Mouse (Mus musculus): ENCODE measurements around the gene Mcat.

The Mcat gene

DNA sequence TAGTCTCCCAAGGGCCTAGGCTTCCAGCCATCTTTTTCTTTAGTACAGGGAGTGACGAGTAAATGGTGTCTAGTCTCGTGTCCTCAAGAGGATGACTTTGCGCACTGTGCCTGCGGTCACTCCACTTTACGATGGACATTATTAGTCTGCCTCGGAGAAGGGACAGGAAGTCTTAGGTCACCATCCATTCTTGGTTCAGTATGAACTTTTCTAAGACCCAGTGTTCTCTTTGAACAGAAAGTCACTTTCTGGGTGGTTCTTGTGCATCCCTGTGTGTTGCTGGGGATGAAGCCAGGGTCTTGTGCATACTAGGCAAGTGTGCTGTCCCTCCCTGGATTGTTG lies 27.7 kb downstream of the Mcat start:
- DNase-seq (ENCODE audit: low spot score): no peak

DNA sequence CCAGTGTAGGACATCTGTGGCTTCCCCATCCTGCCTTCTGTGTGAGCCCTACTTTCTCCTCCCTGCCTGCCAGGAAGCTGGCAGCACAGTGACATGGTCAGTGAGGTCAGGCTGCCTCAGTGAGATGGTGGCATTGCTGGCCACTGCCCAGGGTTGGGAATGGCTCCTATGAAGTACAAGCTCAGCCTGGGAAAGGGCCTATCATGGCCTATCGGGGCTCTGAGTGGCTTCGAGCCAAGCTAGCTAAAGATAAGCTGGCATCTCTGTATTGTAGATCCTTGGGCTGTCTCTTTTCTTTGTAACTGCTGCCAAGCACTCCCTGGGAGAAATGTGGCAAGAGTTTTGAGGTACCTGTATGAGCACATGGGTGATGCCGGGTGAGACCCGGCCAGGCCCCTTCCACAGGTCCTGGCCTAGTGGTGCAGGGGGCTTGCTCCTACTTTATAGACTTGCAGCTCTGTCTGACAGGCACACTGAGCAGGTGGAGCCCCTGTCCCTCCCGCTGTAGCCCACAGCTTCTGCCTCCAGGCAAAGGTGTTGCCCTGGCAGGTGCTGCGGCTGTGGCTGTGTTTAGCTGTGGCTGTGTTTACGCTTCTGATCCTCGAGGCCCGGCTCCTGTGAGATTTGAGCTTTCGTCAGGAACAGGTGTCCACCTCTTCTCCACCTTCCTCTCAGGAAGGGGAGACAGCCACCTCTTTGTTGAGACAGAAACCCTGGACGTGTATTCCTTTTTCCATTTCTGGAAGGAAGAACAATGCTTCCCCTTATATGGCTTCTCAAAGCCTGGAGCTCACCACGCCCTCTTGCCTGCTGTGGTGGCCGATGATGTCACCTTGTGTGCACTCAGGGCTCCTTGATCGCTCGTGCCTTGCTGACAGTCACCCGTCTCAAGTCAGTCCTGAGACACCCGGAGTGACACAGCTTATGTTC lies 28.4 kb downstream of the Mcat start:
- DNase-seq (ENCODE audit: low spot score): peak; percentile 25

DNA sequence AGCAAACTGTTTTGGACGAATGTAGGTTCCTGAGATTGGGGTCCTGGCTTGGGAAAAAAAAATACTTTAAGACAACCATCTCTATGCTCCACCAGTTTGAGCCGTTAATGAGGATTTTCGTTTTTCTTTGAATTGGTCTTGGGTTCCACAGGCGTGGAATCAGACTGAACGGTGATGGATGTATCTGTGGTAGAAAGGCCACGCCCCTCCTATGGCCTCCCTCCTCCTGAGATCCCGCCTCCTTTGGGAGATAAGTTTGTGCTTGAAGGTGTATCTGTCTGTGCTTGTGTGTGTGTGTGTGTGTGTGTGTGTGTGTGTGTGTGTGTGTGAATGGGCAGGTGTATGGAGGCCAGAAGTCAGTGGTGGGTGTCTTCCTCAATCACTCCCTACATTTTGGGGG lies 31.0 kb downstream of the Mcat start:
- no peak for DNase-seq (ENCODE audit: low spot score)

DNA sequence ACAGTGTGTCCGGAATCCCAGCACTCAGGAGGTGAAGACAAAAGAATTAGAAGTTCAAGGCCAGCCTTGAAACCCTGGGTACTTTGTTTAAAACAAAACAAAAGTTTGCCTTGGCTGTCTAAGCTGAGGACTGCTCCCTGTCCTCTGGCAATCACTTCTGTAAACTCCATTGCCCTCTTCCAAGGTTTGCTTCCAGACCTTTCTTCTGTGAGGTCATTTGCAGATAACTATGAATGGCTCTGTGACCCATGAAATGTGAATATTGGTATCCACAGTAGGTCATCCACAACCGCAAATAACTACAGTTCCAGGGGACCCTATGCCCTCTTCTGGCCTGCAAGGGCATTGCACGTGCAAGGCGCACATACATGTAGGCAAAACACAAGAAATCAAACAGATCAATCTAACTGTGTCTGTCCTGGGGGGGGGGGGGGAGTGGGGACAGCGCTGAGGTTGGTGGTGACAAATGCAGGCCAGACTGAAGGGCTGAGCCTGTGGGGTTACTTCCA lies 31.6 kb downstream of the Mcat start:
- DNase-seq (ENCODE audit: low spot score): no peak

DNA sequence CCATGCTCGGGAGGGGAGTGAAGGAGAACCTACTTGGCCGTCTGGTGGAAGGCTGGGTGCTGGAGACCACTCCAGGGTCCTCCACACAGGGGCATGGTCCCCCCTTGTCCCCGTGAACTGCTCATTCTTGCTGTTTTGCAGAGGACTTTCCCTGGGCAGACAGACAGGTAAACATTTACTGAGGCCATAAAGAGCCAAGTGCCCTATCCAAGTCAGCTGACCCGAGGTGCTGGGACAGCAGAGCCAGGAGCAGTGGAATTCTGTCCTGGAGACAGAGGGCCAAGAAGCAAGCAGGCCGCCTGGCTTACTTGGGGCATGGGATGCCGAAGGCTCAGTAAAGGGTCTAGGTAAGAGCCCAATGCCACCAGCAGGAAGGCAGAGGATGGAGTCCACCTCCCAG lies 32.9 kb downstream of the Mcat start:
- DNase-seq (ENCODE audit: low spot score): no peak

DNA sequence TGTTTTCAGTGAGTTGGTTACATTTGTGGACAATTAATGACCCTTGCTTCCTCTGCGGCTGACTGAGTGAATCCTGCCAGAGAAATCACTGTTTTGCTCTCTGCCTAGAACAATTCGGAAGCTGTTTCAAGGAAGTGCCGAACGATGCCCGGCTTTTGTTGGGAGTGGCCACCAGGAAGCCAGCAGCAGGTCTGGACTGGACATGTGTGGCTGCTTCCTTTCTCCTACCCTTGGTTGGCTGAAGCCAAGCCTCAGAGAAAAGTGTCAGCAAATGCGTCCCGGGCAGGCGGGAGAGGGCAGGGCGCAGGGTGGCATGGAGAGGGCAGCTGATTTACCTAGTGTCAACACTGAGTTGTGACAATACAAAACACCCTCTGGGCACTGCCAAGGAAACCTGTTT lies 33.4 kb downstream of the Mcat start:
- peak; percentile 75 for DNase-seq (ENCODE audit: low spot score)

DNA sequence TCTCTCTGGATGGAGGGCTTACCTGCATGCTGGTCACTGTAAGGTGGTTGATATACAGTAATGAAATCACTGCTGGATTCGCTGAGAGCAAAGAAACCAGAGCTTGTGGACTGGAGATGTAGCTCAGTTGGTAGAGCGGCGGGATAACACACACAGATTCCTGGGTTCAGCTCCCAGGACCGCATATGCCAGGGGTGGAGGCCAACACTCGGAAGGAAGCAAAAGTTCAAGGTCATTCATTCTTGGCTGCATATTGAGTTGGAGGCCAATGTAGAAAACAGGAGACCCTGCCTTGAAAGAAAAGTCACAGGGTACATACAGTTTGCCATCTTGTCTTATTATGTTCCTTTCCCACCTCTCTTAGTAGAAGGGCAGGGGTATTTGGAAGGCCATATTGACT lies 33.8 kb downstream of the Mcat start:
- no peak for DNase-seq (ENCODE audit: low spot score)

DNA sequence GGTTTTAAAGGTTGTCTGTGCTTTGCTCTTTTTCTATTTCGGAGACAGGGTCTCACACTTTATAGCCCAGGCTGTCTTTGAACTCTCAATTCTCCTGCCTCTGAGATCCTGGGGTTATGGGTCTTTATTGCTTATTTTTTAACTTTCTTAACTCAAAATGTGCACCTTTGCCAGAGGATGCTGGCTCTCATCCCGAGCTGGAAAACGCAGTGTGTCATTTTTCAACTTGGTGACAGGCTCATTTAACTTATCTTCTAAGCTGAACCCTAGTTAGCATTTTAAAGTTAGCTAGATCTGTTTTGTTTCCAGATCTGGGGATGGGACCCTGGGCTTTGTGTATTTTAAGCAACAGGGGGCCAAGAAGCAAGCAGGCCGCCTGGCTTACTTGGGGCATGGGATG lies 34.7 kb downstream of the Mcat start:
- DNase-seq (ENCODE audit: low spot score): no peak

DNA sequence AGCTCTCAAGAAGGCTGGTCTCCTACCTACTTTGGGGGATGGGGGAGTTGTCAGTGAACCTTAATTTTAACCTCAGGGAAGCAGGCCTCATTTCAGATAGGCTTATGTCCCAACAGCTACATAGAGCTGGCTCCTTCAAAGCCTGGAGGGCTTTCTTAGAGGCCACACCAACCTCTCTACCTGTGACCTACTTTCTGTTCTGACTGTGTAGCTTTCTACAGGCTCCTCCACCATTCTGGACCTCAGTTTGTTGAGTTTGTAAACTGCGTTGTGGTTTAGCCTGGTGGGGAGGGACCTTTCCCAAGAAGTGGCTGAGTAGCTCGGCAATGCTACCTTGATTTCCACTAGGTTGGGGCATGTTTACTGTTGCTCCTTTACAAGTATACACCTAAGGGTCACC lies 35.8 kb downstream of the Mcat start:
- DNase-seq (ENCODE audit: low spot score): no peak

DNA sequence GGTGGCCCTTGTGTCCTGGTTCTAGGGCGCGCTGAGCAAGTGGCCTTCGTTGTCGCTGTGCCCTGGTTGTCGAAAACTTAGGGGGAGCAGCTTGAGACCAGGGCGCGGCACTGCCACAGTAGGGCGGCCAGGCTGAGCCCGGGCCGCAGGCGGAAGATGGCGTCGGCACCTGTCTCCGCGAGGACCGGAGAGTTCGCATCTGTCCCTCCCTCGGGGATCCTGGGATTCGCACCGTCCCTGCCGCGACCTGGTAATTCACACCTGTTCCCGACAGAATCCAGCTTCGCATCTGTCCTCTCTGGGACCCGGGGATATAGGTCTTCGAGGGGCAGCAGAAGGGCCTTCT lies 36.5 kb downstream of the Mcat start:
- DNase-seq (ENCODE audit: low spot score): no peak

DNA sequence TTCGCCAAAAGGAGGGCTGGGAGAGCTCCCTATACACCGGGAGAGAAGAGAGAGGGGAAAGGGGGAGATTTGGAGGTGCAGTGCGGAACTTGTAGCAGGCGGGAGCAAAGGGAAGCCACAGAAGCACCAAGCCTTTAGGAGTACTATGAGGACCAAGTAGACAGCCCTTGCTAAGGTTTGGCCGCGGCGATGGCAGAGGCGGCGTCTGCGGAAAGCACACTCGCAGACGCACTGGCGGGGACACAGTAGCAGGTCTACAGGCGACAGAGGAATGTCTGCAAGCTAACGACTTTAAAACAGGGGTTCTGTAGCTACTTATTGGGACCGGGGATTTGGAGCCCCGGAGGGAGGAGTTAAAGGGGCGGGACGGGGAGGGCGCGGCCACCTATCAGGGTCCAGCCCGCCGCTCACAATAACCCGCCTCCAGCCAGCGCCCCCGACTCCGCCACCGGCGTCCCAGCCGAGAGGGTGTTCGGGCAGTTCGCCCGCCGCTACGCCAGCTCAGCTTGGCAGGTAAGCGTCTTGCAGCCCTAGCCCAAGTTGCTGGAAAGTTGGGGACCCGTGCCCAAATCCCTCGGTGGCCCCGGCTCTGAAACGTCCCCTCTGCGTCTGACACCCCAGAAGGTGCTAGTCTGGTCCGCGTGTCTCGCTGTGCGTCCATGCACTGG lies 37.0 kb downstream of the Mcat start, which contains the start of gene Bik:
Bik (plus strand) TSS at position 439 of the 668 bp plus-strand sequence.
- DNase-seq (ENCODE audit: low spot score): peak; percentile 66

DNA sequence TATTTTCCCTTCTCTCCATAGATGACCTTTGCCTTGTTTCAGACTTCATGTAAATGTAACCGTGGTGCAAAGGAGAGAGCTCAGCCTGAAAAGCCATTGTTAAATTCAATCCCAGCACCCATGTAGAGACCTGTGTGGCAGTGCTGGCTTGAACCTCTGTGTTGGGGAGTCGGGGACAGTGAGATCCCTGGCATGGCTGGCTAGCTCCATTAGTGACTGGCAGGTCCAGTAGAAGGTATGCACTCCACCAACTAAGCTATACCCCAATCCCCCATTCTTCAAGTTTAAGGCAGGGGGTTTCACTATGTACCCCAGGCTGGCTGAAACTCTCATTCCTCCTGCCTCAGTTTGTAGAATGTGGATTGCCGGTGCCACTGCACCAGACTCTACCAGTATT lies 39.3 kb downstream of the Mcat start:
- no peak for DNase-seq (ENCODE audit: low spot score)

DNA sequence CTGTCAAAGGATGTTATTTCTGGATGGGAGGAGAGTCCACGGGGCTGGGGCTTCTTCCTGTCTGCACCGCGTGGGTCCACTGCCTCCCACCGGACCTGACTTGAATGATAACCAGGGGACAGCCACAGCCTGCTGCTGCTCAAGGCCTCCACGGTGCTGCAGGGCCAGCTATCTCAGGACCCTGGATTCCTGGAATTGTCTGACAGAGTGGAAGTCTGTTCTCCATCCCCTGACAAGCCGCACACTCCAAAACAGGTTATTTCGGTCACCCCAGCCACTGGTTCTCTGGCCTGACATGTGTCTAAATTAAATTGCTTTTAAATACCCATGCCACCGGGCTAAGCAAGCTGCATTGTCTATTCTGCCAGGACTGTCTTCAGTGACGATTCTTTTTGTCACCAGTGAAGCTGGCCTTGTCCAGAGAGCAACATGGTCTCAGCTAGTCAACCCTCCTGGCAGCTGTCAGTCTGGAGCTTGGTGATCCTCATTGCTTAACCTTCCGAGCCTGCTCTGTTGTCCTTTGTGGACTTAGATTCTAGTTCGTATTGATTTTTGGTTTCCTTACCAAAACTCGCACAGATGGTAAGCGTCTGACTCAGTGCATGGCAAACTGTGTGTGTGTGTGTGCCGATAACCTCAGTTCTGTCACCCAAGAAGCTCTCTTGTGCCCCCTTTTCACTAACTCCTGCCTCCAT lies 39.8 kb downstream of the Mcat start:
- DNase-seq (ENCODE audit: low spot score): no peak

DNA sequence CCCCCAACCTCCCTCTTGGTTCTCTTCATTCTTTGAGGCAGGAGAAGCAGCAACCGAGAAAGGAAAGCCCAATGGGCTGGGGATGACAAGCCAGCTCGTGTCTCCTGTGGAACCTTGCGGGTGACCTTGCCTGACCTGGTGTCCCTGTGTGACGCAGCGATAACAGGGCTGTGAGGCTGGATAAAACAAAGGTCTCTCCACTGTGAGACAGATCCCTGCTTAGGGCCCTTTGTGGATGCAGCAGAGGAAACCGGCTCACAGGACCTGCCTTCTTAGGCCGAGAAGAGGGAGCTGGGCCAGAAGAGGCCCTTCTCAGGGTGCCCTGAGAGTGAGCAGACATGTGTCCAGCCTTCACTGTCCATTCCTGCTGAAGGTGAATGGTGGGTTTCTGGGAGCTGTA lies 40.4 kb downstream of the Mcat start:
- no peak for DNase-seq (ENCODE audit: low spot score)

DNA sequence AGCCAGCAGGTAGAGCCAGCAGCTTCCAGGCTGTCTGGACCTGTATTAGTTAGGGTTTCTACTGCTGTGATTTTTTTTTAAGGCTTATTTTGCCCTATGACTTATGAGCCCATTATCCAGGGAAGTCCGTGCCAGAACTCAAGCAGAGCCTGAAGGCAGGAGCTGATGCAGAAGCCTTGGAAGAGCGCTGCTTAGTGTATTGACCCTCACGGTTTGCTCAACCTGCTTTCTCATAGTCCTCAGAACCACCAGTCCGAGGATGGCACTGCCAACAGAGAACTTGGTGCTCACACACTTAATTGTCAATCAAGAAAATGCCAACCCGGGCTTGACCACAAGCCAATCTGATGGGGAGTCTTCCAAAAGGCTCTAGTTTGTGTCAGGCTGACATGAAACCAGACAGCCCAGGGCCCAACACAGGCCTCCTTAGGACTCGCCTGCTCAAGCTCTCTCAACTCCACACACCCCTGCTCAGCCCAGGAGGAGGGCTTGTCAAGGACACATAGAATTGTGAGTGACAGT lies 42.7 kb downstream of the Mcat start:
- DNase-seq (ENCODE audit: low spot score): no peak

DNA sequence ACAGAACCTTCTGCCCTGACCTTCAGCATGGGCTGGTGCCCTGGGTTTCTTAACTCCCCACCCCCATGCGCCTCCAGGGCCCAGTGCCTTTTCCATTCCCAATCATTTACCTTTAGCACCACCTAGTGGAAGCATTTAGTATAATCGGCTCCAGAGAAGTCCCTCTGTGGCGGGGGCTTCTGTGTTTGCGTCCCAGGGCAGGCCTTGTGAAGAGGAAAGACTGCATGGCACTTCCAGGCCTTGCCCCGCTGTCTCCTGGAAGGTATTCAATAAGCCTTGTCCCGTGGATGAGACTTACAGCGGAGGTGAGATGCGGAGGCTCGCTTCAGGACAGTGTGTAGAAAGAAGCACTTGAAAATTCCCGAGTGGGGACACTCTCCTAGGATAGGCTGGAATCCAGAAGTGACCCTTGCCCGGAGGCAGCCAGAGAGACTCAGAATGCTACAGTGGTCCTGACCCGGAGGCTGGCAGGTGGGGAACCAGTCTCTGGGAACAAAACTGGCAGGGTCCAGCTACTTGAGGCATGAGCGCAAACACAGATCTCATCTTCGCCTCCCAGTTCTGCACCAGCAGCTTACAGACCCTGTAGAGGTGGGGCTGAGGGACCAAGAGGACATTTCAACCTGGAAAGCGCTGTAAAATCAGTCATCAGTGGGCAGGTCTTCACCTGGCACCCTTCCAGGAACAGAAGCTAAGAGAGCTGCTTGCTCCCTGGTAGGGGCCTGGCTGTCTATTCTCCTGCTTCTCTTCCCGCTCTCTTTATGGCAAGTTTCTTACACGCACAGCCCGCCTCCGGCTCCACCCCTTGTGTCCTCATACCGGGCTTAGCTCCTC lies 45.2 kb downstream of the Mcat start:
- peak; percentile 62 for DNase-seq (ENCODE audit: low spot score)

DNA sequence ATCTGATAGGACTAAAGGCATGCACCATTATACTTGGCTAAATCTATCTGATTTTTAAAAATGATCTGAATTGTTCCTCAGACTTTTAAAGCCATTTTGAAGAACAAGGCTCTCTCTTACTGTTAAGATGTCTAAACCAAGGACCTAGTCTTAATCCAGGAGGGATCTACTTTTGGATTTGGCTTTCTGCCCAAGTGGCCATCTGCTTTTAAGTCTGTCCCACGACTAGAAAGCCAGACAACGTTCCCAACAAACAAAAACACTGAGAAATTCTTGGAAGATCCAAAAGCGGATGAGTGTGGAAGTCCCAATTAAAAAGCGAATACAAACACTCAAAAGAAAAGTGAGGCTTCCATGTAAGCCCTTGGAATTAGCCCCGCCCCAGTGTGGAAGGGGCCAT lies 48.6 kb downstream of the Mcat start:
- DNase-seq (ENCODE audit: low spot score): no peak

DNA sequence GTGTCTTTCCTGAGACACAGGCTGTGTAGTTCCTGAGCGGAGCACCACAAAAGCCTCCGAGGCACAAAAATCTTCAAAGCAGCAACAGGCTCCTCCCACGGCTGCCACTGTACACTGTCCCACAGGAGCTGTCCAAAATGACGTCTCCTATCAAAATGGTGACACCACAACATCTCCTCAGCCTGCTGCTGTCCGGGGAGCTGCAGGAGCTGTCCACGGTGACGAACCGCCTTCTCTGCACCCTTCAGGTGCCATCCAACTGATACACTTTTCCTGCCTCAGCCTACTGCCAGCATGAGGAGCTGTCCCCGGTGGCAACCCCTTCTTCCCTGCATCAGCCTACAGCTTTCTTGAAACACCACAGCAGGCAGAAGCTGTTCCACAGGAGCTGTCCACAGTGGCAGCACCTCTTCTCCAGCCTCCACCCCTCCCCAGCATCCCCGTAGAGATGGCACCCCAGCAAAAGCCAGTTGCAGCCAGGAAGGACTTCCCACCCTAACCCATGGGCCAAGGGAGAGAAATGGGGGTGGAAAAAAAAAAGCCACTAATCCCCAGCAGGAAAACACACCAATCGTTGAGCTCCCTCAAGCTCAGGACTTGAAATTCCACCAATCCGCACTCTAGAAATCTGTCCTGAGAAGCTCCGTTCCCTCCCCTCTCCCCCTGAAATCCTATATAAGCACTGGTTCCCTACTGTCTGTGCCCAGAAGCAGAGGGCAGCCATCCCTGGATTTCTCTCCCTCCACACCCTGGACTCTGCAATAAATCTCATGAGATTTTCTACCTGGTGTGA lies 50.9 kb downstream of the Mcat start:
- DNase-seq (ENCODE audit: low spot score): no peak

DNA sequence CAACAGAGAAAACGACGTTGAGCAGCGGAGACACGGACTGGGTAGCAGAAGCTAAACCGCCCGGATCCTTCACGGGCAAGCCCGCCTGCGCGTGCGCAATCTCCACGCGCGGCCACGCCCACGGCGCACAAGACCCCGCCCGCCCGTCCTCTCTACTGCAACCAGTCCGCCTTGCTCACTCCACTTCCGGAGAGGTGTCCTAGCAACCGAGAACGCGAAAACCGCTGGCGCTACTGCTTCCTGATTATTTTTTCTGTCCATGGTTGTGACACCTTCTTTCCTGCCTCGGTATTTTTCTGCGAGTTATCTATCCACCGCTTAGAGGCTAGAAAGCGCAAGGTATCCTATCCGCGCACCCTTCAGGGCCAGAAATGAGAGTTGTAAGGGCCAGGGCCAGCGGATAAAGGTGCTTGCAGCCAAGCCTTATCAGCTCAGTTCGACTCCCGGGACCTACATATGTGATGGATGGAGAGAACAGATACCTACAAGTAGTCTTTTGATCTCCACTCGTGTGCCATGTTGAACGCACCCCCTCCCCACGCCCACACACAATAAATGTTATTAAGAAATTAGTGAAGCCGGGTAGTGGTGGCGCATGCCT lies 52.7 kb downstream of the Mcat start, which contains the start of gene Ttll1:
Ttll1 (minus strand) TSS at position 89 of the 601 bp plus-strand sequence.
- DNase-seq (ENCODE audit: low spot score): peak; percentile 96

Data from urinary bladder, postnatal 14 days (tissue).